Mouse (Mus musculus) embryonic facial prominence, embryonic 15.5 days (tissue): ENCODE data around the gene Atl3. TPM values are rescaled to one million over a fixed set of nuclear protein-coding genes. Genes with fewer than 3 reads are reported as not detected.
"Not testable (repeated sequence)": the region's sequence is repeated elsewhere in the genome, so short reads cannot be mapped to it uniquely, and the experiment has no call there.

Source experiments
- ATAC-seq: fragments of 200-750 bp; cut with Nextera tagmentation; 2 replicates; pipeline ENCODE4 v1.8.0; 2017; ENCODE audit warnings: low read depth, moderate TSS enrichment; ENCODE audit not compliant: insufficient number of reproducible peaks, low FRiP score, low TSS enrichment
- H3K27ac ChIP-seq: fragments of 300-500 bp; sonication (generic); replicated peaks from 2 replicates; pipeline ENCODE4 v1.5.1; 2015; ENCODE audit warnings: mild to moderate bottlenecking, inconsistent platforms
- H3K27me3 ChIP-seq: fragments of 300-500 bp; sonication (generic); 2 replicates; pipeline ENCODE4 v1.6.1; 2015; ENCODE audit warnings: inconsistent platforms
- H3K36me3 ChIP-seq: fragments of 300-500 bp; sonication (generic); 2 replicates; pipeline ENCODE4 v1.6.1; 2015; ENCODE audit warnings: mild to moderate bottlenecking, inconsistent platforms
- H3K4me1 ChIP-seq: fragments of 300-500 bp; sonication (generic); 2 replicates; pipeline ENCODE4 v1.6.1; 2015; ENCODE audit warnings: inconsistent platforms
- H3K4me2 ChIP-seq: fragments of 300-500 bp; sonication (generic); replicated peaks from 2 replicates; pipeline ENCODE4 v1.6.1; 2015; ENCODE audit warnings: mild to moderate bottlenecking, inconsistent platforms
- H3K4me3 ChIP-seq: fragments of 300-500 bp; sonication (generic); replicated peaks from 2 replicates; pipeline ENCODE4 v1.5.1; 2015; ENCODE audit warnings: mild to moderate bottlenecking, inconsistent platforms
- H3K9ac ChIP-seq: fragments of 300-500 bp; sonication (generic); 2 replicates; pipeline ENCODE4 v1.6.1; 2015; ENCODE audit warnings: inconsistent platforms
- H3K9me3 ChIP-seq: fragments of 300-500 bp; sonication (generic); replicated peaks from 2 replicates; pipeline ENCODE4 v1.6.1; 2016; ENCODE audit warnings: inconsistent platforms
- WGBS: fragments of 180-500 bp; shearing (Covaris S2); methylation state at CpG from one replicate; pipeline ENCODE4 v1.1.7; 2015; 5-methylcytosine and 5-hydroxymethylcytosine counted together
- polyA plus RNA-seq: library from polyadenylated mRNA; unstranded; fragments of >200 nt; fragmentation: Nextera tagmentation; extraction: Ambion mirVana; gene quantifications from 2 replicates; pipeline ENCODE4 v1.2.1, GENCODE M21; 2015

Atl3 gene
- polyA plus RNA-seq, 1 experiment from 2014 or later, result 12.7 TPM

DNA sequence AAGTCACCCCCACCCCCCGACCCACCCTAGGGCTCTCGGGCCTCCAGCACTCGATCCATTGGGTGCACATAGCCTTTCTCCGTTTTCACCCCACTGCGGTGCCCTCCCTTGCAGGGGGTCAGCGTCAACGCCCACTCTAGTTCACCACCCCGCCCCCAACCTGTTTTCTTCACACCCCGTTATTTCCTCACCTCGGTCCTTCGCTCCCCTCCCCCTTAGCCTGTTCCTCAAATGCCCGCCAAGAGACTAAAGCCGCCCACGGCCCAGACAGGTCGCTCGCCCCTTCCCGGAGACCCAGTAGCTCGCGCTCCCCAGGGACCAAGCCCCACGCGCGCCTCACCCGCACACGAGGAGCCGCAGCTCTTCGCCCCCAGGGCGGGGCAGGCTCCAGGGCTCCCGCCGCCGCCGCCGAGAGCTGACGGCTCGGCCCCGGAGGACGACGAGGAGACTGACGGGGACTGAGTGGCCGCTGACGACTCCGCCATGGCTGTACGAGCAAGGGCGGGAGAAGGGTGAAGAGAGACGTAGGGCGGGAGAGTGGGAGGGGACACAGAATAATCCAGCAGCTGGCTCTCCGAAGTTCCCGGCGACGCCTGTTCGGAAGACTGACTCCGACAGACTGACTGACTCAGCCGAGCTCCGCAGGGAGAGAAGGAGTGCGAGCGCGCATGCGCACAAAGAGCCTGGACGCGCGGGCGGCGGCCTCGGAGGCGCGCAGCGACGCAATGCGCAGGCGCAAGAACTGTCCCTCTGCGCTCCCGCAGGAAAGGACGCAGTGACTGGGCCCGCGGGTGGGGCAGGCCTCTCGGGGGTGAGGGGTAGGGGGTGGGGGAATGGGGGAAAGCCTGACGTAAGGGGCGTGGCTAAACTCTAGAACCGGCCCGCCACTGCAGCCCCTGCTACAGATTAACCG is 11.0 kb upstream of the Atl3 start, which contains the start of gene Rtn3:
Rtn3 (minus strand) TSS at position 683 of the 913 bp plus-strand sequence.
- Histone ChIP-seq H3K36me3 (no peaks in the 10 kb centered on the region), H3K9ac (peak within 1 kb of the TSS; percentile 96), H3K4me3 (peak within 1 kb of the TSS; percentile 99), H3K9me3 (no peaks in the 10 kb centered on the region), H3K27me3 (no peaks in the 10 kb centered on the region), H3K27ac (peak within 1 kb of the TSS; percentile 99), H3K4me2 (peak within 1 kb of the TSS; percentile 64), H3K4me1 (peaks cover 14% of the 10 kb centered on the region)
- ATAC-seq, result peak; percentile 94
- WGBS, result under 1% methylated on average over 80 of the region's 80 CpGs

DNA sequence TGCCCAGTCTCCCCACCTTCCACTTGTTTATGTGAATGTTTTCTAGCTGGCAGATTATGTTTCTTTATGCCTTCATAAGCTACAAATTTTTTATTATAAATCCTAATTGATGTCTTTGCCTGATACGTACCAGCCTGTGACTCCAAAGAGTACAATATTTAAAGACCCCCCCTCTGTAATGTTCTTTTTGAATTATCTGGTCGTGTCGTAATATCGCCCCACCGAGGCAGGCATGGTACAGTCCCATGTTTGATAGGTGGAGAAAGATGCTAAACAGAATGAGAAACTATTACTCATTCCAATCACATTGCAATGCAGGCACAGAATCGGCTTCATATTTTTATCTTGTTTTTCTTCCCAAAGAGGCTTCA is 10.3 kb upstream of the Atl3 start:
- peak overlapping the region; percentile 99 for H3K4me3 ChIP-seq
- 1% methylated on average over 6 of the region's 6 CpGs for WGBS
- H3K27ac ChIP-seq, result peak overlapping the region; percentile 99
- peaks cover 14% of the 10 kb centered on the region for H3K4me1 ChIP-seq
- H3K4me2 ChIP-seq, result peak overlapping the region; percentile 64
- no peaks in the 10 kb centered on the region for H3K36me3 ChIP-seq
- no peaks in the 10 kb centered on the region for H3K27me3 ChIP-seq
- H3K9ac ChIP-seq, result 0 out of 2 replicates have a peak overlapping the region, but pooled peaks have one; percentile 96
- peak; percentile 52; the same call in 1 of the 2 replicates for ATAC-seq
- no peaks in the 10 kb centered on the region for H3K9me3 ChIP-seq

DNA sequence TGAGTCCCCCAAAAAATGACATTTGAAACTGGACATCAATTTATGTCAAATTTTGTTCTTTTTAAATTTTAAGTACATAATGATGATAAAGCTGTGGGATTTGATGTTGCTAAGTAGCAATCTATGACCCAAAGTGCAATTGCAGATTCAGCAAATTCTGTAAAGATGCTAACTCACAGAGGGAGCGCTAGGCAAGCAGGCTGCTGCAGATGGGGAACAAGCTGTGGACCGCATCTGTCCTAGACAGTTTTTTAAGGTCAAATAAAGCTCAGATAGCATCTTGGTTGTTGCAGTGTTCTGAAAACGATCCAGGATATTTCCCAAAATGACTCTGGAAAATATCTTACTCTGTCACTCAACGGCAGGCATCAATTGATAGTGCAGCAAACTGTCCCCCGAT is 9.8 kb upstream of the Atl3 start:
- Histone ChIP-seq H3K27ac (peak overlapping the region; percentile 99), H3K27me3 (no peaks in the 10 kb centered on the region), H3K4me2 (peak overlapping the region; percentile 64), H3K4me1 (peaks cover 14% of the 10 kb centered on the region), H3K36me3 (no peaks in the 10 kb centered on the region), H3K9ac (no peak overlapping the region), H3K9me3 (no peaks in the 10 kb centered on the region), H3K4me3 (peak overlapping the region; percentile 99; the same call in 1 of the 2 replicates)
- ATAC-seq, result no peak
- 54% methylated on average over 5 of the region's 5 CpGs for WGBS

DNA sequence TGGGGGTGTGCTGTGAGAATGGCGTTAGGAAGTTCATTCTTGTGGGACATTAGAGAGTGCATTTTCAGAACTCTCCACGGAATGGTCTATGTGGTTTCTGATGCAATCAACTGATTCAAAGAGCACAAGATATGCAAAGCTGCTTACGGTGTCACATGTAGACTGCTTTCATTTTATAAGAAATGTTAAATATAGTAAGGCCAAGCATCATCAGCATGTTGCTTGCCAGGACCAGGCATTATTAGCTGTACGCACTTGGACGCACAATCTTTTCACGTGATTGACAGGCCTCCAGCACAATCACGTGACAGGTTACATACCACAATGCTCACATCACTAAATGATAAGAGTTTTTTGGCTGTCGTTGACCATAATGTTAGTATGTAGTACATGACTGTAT is 6.2 kb upstream of the Atl3 start:
- Histone ChIP-seq H3K27me3 (no peaks in the 10 kb centered on the region), H3K4me3 (no peak overlapping the region), H3K36me3 (no peaks in the 10 kb centered on the region), H3K9me3 (no peaks in the 10 kb centered on the region), H3K4me2 (no peak overlapping the region), H3K27ac (no peak overlapping the region), H3K4me1 (no peaks in the 10 kb centered on the region), H3K9ac (no peak overlapping the region)
- WGBS, result 77% methylated on average over 8 of the region's 8 CpGs
- ATAC-seq, result no peak

DNA sequence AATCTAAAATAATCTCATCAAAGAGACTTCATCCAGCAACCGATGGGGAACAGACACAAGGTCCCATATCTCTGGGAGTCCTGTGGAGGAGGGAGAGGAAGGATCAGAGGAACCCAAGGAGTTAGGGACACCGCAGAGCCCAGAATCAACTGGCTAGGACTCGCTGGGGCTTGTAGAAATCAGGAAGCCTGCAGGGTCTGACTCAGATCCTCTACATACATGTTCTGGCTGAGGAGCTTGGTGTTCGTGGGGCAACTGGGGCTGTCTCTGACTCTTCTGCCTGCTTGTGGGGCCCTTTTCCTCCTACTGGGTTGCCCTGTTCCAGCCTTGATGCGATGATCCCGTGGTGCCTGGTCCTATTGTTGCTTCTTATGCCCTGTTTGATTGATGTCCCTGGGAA is 1.9 kb upstream of the Atl3 start:
- H3K4me2 ChIP-seq, result no peak overlapping the region
- WGBS, result 77% methylated on average over 6 of the region's 6 CpGs
- no peak overlapping the region for H3K27ac ChIP-seq
- no peaks in the 10 kb centered on the region for H3K27me3 ChIP-seq
- H3K36me3 ChIP-seq, result no peaks in the 10 kb centered on the region
- no peak overlapping the region for H3K4me3 ChIP-seq
- no peaks in the 10 kb centered on the region for H3K9me3 ChIP-seq
- no peak overlapping the region for H3K9ac ChIP-seq
- 0 out of 2 replicates have a peak, but pooled peaks cover 7% of the 10 kb centered on the region for H3K4me1 ChIP-seq
- ATAC-seq, result no peak

DNA sequence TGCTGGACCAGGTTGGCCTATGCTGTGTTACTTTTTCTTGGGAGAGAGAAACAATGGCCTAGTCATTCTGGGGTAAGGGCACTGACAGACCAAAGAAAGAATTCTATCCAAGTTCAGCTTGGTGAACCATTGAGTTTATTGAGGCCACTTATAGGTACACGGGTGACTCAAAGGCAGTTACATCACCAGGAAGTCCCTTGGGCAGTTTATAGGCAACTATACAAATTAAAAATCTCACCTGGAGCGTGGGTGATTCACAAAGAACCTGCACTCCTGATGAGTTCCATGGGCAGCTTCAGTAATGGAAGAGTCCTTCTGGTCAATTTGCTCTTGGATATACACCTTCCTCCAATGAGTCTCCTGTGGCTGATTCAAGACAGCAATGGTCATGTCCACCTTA is 1.2 kb upstream of the Atl3 start:
- no peak for ATAC-seq
- H3K4me1 ChIP-seq, result 0 out of 2 replicates have a peak, but pooled peaks cover 7% of the 10 kb centered on the region
- no peak overlapping the region for H3K4me3 ChIP-seq
- H3K9ac ChIP-seq, result no peak overlapping the region
- no peaks in the 10 kb centered on the region for H3K9me3 ChIP-seq
- 88% methylated on average over 2 of the region's 2 CpGs for WGBS
- H3K27me3 ChIP-seq, result no peaks in the 10 kb centered on the region
- no peak overlapping the region for H3K27ac ChIP-seq
- H3K36me3 ChIP-seq, result no peaks in the 10 kb centered on the region
- no peak overlapping the region for H3K4me2 ChIP-seq

DNA sequence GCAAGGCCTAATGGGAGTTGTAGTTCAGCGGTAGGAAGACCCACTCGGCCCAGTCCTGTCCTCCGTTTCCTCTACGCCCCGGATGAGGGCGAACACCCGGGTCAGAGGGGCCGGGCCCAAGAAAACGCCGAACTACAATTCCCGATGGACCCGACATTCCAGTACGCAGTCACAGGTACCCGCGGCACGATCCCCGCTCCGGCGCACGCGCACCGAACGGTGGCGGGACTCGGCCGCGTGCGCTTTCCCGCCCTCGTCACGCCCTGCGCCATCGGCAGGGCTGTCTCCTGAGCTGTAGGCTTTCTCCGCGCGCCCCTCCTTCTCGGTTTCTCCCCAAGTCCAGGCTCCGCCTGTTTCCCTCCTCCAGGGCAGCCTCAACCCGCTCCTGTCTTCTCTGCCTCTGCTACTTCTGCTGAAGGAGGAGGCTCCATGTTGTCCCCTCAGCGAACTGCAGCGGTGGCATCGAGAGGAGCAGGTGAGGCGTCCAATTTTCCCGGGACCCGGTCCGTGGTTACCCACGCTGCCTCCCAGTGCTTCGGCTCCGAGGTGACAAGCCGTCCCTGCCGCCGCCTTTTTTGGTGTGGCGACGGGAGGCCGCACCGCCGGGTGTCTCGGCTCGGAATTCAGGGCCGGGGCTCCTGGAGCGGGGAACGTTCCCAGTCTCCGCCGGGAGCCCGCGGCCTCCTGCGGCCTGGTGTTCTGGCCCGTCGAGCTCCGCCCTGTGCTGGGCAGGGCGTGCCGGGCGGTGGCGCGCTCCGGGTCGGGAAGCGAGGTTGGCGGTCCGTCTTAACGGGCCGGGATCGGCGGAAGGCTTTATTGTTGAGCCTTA is 561 bp downstream of the Atl3 start:
- no peaks in the 10 kb centered on the region for H3K36me3 ChIP-seq
- peak overlapping the region; percentile 90 for H3K9ac ChIP-seq
- H3K4me3 ChIP-seq, result peak overlapping the region; percentile 85
- WGBS, result under 1% methylated on average over 84 of the region's 84 CpGs
- H3K9me3 ChIP-seq, result no peaks in the 10 kb centered on the region
- H3K27me3 ChIP-seq, result no peaks in the 10 kb centered on the region
- 0 out of 2 replicates have a peak, but pooled peaks cover 7% of the 10 kb centered on the region for H3K4me1 ChIP-seq
- peak overlapping the region; percentile 63 for H3K4me2 ChIP-seq
- ATAC-seq, result peak; percentile 96
- peak overlapping the region; percentile 99 for H3K27ac ChIP-seq

DNA sequence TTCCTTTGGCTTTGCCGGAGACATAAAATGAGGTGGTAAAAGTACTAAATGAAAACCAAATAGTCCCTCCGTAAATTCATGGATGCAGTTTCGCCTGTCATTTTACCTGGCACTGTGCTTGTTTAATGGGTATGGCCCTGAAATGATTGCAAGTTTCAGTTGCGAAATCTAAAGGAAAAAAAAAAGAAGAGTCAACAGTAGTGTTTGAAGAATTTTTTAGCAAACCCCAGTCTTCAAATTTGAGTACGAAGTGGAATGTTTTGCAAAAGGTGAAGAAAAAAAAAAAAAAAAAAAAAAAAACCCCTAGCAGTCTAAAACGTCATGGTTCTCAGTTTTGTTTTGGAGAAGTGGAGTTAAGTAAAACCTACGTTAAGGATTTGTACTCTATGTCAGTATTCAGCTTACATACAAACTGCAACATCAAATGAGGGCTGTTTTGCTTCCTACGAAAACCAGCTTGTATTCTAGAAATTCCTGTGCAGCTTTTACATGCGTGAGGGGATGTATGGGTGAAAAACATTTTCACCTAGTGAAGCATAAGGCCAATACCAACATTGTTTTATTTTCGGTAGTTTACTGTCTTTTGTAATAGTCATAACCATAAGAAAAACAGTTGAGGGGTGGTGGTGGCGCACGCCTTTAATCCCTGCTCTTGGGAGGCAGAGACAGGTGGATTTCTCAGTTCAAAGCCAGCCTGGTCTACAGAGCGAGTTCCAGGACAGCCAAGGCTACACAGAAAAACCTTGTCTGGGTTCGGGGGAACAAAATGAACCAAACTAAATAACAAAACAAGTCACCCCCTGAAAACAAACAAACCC is 1.6 kb downstream of the Atl3 start:
- Histone ChIP-seq H3K4me2 (peak overlapping the region; percentile 63), H3K27ac (peak overlapping the region; percentile 99; the same call in 1 of the 2 replicates), H3K4me3 (peak overlapping the region; percentile 85), H3K9me3 (no peaks in the 10 kb centered on the region), H3K4me1 (0 out of 2 replicates have a peak, but pooled peaks cover 7% of the 10 kb centered on the region), H3K9ac (no peak overlapping the region), H3K36me3 (no peaks in the 10 kb centered on the region), H3K27me3 (no peaks in the 10 kb centered on the region)
- no peak for ATAC-seq
- 32% methylated on average over 14 of the region's 14 CpGs for WGBS

DNA sequence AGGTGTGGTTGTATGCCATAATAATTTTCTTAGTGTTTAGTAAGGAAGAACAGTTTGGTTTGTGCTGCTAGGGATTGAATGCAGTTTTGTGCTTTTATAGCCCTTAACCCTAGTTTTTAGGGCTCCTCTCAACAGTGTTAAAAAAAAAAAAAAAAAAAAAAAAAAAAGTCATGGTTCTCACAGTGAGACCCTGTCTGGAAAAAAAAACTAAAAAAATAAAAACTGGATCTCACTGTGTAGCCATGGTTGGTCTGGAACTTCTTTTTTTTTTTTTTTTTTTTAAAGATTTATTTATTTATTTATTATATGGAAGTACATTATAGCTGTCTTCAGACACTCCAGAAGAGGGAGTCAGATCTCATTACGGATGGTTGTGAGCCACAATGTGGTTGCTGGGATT is 2.2 kb downstream of the Atl3 start:
- H3K4me3 ChIP-seq, result not testable (repeated sequence)

DNA sequence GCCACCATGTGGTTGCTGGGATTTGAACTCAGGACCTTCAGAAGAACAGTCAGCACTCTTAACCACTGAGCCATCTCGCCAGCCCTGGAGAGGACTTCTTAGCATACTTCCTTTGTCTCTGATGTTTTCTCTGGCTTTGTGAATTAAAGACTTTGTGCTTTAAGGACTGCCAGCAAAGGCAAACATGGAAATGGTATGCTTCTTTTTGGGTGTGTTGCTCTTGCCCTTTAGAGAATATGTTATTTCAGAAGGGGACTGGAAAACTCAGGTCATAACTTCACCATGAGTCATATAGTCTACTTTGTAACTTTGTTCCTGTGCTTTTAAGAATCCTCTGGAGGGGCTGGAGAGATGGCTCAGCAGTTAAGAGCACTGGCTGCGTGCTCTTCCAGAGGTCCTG is 5.0 kb downstream of the Atl3 start:
- WGBS, result 83% methylated on average over 2 of the region's 2 CpGs
- no peak overlapping the region for H3K27ac ChIP-seq
- no peak for ATAC-seq

More for the DNA sequence above, 2.2 kb downstream of the Atl3 start:
- H3K27ac ChIP-seq, ATAC-seq, H3K4me1 ChIP-seq, H3K9me3 ChIP-seq, H3K36me3 ChIP-seq, H3K27me3 ChIP-seq, H3K9ac ChIP-seq: not testable (repeated sequence)
- WGBS, result 84% methylated on average over 1 of the region's 1 CpGs
- H3K4me2 ChIP-seq, result peak overlapping the region; percentile 63; the same call in 1 of the 2 replicates

More for the DNA sequence above, 5.0 kb downstream of the Atl3 start:
- Histone ChIP-seq H3K27me3 (no peaks in the 10 kb centered on the region), H3K4me3 (no peak overlapping the region), H3K4me1 (0 out of 2 replicates have a peak, but pooled peaks cover 7% of the 10 kb centered on the region), H3K9ac (no peak overlapping the region), H3K9me3 (no peaks in the 10 kb centered on the region), H3K36me3 (no peaks in the 10 kb centered on the region), H3K4me2 (no peak overlapping the region)
